Mouse (Mus musculus): ENCODE data around the gene Atg4a-ps.

- TF ChIP-seq POLR2A (IDR thresholded peaks at IDR 0.05; ENCODE audit: control insufficient read depth, extremely low read depth, insufficient read depth, low read length, poor library complexity) (no peak), CTCF (IDR thresholded peaks at IDR 0.05; ENCODE audit: borderline replicate concordance, control insufficient read depth, extremely low read depth, insufficient read depth, low read length, poor library complexity) (no peak)
Observed at GRCm38 (mm10) chr3:103683966-103684319, 38.1 kb upstream of the Atg4a-ps start.

Data from thymus, adult 2 months (tissue).